Mouse (Mus musculus) midbrain, embryonic 16.5 days (tissue): Measurements from ENCODE around the gene Cc2d2a. TPM values are rescaled to one million over a fixed set of nuclear protein-coding genes. Genes with fewer than 3 reads are reported as not detected.

ENCODE experiments used
- ATAC-seq: fragments of 200-750 bp; cut with Nextera tagmentation; 2 replicates; pipeline ENCODE4 v1.8.0; 2017; ENCODE audit warnings: moderate TSS enrichment
- H3K27ac ChIP-seq: fragments of 300-500 bp; sonication (generic); 2 replicates; pipeline ENCODE4 v1.5.1; 2014; ENCODE audit warnings: mild to moderate bottlenecking, low read length, mixed read lengths
- H3K27me3 ChIP-seq: fragments of 300-500 bp; sonication (generic); 2 replicates; pipeline ENCODE4 v1.6.1; 2014; ENCODE audit warnings: low read depth, low read length, mixed read lengths; ENCODE audit not compliant: control insufficient read depth, insufficient read depth
- H3K36me3 ChIP-seq: fragments of 300-500 bp; sonication (generic); 2 replicates; pipeline ENCODE4 v1.6.1; 2014; ENCODE audit warnings: mild to moderate bottlenecking, low read length, moderate library complexity, mixed read lengths; ENCODE audit not compliant: control insufficient read depth, insufficient read depth
- H3K4me1 ChIP-seq: fragments of 300-500 bp; sonication (generic); 2 replicates; pipeline ENCODE4 v1.6.1; 2014; ENCODE audit warnings: mild to moderate bottlenecking, low read length, mixed read lengths; ENCODE audit not compliant: control insufficient read depth, insufficient read depth
- H3K4me2 ChIP-seq: fragments of 300-500 bp; sonication (generic); 2 replicates; pipeline ENCODE4 v1.6.1; 2014; ENCODE audit warnings: mild to moderate bottlenecking, low read length, mixed read lengths
- H3K4me3 ChIP-seq: fragments of 300-500 bp; sonication (generic); 2 replicates; pipeline ENCODE4 v1.5.1; 2014; ENCODE audit warnings: low read depth, mild to moderate bottlenecking, low read length, moderate library complexity, mixed read lengths
- H3K9ac ChIP-seq: fragments of 300-500 bp; sonication (generic); 2 replicates; pipeline ENCODE4 v1.6.1; 2014; ENCODE audit warnings: low read depth, low read length, mixed read lengths
- H3K9me3 ChIP-seq: fragments of 300-500 bp; sonication (generic); replicated peaks from 2 replicates; pipeline ENCODE4 v1.6.1; 2014; ENCODE audit warnings: mild to moderate bottlenecking, low read length, mixed read lengths; ENCODE audit not compliant: control insufficient read depth, poor library complexity, severe bottlenecking
- WGBS: fragments of 180-500 bp; shearing (Covaris S2); extraction: QIAGEN DNeasy Blood & Tissue Kit; methylation state at CpG from one replicate; pipeline ENCODE4 v1.1.7; 2014; 5-methylcytosine and 5-hydroxymethylcytosine counted together
- polyA plus RNA-seq: library from polyadenylated mRNA; unstranded; fragments of >200 nt; fragmentation: Nextera tagmentation; extraction: Ambion mirVana; gene quantifications from 2 replicates; pipeline ENCODE4 v1.2.1, GENCODE M21; 2015

The Cc2d2a gene
- 7.1 and 9.4 TPM in 2 replicates for polyA plus RNA-seq

DNA sequence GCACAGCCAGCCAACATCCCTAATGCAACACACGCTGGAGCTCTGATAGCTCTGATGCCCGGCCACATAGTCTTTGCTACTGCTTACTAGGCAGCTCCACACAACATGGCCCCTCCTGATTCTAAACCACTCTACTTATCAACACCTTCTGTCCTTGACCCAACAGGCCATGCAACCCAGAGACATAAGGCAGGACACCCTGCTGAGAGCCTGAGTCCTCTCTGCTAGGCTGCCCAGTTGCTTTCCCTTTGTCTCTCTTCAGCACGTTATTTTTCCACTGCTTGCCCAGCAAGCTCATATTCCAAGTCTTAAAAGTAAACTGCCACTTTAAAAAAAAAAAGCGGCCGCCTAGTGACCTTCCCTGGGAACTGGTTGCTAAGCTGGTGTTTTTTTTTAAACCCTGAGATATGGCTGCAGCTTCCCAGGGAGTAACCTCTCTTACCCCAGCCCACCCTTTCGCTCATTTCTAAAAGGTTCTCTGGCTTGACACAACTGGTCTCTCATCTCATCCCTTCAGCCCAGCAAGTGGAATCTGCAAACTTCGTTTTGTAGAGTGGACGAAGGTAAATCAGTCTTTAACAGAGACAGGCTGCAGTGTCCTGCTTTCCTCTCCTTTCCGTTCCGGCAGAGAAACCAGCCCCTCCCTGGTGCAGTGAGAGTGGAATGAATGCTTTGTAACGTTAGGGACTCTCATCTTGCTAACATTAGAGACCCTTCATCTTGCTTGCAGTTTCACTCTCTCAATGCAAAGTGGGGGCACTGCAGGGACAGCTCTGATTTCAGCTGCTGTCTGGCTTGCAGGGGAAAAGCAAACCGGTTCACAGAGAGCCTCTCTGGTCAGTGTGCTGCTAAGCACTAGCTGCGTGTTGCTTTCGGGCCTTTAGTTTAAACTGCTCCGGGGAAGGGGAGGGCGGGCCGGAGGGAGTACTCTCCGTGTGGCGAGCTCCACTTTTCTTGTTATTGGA, at the start of gene Cc2d2a:
TSS of gene Cc2d2a (plus strand) at position 350 of the 965 bp plus-strand sequence.
- Histone ChIP-seq H3K4me3 (peak within 1 kb of the TSS; percentile 37), H3K27me3 (no peaks in the 10 kb centered on the region), H3K36me3 (no peaks in the 10 kb centered on the region), H3K4me2 (peak within 1 kb of the TSS; percentile 64), H3K4me1 (peaks cover 23% of the 10 kb centered on the region), H3K27ac (peak within 1 kb of the TSS; percentile 82), H3K9me3 (no peaks in the 10 kb centered on the region), H3K9ac (peak within 1 kb of the TSS; percentile 64)
- 3% methylated on average over 19 of the region's 19 CpGs for WGBS
- ATAC-seq: peak; percentile 85

DNA sequence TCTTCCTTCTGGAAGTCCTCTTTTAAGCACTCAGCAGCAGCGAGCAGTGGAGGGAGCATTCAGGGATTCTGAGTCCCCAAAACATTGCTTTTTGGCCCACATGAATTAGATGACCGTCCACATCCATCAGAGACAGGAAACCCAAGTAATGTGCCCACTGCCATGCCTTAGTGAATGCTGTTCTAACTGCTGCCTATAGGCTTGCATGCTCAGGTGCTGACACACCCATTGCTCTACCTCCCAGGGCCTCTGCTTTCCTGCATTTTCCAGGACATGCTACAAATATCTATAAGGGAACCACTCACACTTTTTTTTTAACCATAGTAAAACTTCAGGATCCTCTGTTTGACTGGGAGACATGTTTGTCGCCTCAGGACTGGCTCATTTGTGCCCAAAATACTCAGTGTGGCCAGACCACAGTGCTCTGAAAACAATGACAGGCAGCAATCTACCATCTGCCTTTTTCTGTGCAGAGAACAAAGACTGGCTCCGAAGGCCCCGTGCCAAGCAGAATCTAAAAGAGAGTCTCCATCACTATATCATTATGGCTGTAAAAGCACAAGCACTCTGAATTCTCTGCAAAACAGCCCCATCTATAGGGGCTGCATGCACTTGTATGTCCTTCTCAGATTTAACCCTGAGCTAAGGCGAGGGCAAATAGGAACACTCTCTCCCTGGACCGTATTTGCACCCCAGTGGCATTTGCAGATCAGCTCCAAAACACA, 40.4 kb upstream of the Cc2d2a start:
- Histone ChIP-seq H3K27ac (0 out of 2 replicates have a peak overlapping the region, but pooled peaks have one; percentile 22), H3K4me1 (peaks cover 5% of the 10 kb centered on the region; the same call in 1 of the 2 replicates), H3K9ac (no peak overlapping the region), H3K9me3 (no peaks in the 10 kb centered on the region), H3K4me2 (no peak overlapping the region), H3K4me3 (no peak overlapping the region), H3K27me3 (no peaks in the 10 kb centered on the region), H3K36me3 (no peaks in the 10 kb centered on the region)
- ATAC-seq: 0 out of 2 replicates have a peak, but pooled peaks have one; percentile 42
- WGBS: 59% methylated on average over 7 of the region's 7 CpGs

DNA sequence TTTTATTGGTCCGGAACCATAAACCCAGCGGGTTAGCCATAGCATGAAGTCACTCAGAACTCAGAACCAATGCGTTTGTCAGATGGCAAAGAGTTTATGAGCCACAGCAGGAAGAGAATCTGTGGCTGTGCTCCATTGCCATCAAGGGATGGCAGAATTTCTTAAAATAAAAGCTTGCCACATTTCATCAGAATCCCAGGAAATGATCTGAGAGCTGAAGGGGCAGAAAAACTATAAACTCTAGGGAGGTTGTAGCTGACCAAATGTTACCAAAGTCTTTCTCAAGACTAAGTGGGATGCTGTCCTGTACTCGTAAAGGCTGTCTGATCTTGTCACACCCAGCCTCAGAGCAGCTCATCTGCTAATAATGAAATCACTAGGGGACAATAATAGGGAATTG, 36.7 kb upstream of the Cc2d2a start:
- no peak for ATAC-seq
- Histone ChIP-seq H3K27ac (no peak overlapping the region), H3K9ac (no peak overlapping the region), H3K27me3 (no peaks in the 10 kb centered on the region), H3K4me2 (no peak overlapping the region), H3K4me3 (no peak overlapping the region), H3K9me3 (no peaks in the 10 kb centered on the region), H3K36me3 (no peaks in the 10 kb centered on the region), H3K4me1 (peaks cover 5% of the 10 kb centered on the region; the same call in 1 of the 2 replicates)
- WGBS: 80% methylated on average over 4 of the region's 4 CpGs

DNA sequence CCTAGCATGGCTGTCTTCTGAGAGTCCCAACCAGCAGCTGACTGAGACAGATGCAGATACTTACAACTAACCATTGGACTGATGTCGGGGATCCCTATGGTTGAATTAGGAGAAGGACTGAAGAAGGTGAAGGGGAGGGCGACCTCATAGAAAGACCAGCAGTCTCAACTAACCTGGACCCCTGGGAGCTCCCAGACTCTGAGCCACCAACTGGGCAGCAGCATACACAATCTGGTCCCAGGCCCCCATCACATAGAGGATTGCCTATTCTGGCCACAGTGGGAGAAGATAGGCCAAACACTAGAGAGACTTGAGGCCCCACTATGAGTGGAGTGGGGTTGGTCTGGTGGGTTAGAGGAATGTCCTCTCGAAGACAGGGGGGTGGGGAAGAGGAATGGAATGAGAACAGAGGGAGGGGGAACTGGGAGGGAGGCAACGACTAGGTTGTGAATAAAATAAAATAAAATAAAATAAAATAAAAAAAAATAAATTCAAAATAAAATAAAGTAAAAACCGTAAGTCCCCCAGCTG, 28.0 kb upstream of the Cc2d2a start:
- Histone ChIP-seq H3K9ac (no peak overlapping the region), H3K4me2 (no peak overlapping the region), H3K27ac (no peak overlapping the region), H3K27me3 (no peaks in the 10 kb centered on the region), H3K36me3 (no peaks in the 10 kb centered on the region), H3K4me1 (no peaks in the 10 kb centered on the region), H3K9me3 (no peaks in the 10 kb centered on the region), H3K4me3 (no peak overlapping the region)
- WGBS: 90% methylated on average over 5 of the region's 5 CpGs
- peak; percentile 60 for ATAC-seq

DNA sequence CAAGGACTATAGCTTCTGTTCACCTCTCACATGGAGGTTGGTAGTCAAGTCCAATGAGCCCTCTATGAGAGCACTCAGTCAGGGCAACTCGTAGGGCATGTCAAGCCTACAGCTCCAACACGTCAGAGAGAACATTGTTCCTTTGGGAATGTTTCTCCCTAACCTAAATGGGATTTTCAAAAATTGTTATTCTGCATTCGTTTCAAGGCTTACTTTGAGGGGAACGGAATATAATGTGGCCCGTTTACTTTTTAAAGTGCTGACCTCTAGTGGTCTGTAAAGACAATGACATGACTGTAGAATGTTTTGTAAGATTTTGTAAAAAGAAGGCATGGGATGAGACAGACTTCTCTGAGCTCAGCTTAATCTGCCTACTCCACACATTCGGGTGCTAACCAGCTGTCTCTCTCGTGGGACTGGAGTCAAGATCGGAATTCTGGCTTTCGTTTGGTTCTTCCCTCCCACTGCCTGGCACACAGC, 27.5 kb upstream of the Cc2d2a start:
- no peaks in the 10 kb centered on the region for H3K36me3 ChIP-seq
- WGBS: 28% methylated on average over 9 of the region's 9 CpGs
- H3K4me3 ChIP-seq: no peak overlapping the region
- H3K27me3 ChIP-seq: no peaks in the 10 kb centered on the region
- ATAC-seq: peak; percentile 86
- no peaks in the 10 kb centered on the region for H3K4me1 ChIP-seq
- H3K4me2 ChIP-seq: no peak overlapping the region
- H3K27ac ChIP-seq: no peak overlapping the region
- no peak overlapping the region for H3K9ac ChIP-seq
- H3K9me3 ChIP-seq: no peaks in the 10 kb centered on the region

DNA sequence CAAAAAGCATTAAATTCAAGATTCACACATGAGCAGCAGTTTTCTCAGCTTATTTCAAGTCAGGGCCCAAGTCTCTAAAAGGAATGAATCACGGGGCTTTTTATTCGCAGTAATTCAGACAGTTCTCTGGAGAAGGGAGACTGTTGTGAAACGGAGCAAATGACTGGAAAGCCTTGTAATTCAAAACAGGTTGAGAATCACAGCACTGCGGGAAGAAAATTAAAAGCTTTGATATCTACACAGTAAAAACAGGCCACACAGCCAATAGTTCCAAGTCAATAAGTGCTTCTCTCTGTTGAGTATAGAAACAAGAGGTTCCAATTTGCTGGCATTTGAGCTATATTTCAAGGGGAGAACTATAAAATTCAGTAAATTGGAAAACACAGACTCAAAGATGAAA, 17.1 kb upstream of the Cc2d2a start:
- no peak for ATAC-seq
- H3K9ac ChIP-seq: no peak overlapping the region
- no peaks in the 10 kb centered on the region for H3K4me1 ChIP-seq
- H3K4me2 ChIP-seq: no peak overlapping the region
- H3K4me3 ChIP-seq: no peak overlapping the region
- H3K27ac ChIP-seq: no peak overlapping the region
- no peaks in the 10 kb centered on the region for H3K27me3 ChIP-seq
- 45% methylated on average over 4 of the region's 4 CpGs for WGBS
- H3K9me3 ChIP-seq: no peaks in the 10 kb centered on the region
- no peaks in the 10 kb centered on the region for H3K36me3 ChIP-seq

DNA sequence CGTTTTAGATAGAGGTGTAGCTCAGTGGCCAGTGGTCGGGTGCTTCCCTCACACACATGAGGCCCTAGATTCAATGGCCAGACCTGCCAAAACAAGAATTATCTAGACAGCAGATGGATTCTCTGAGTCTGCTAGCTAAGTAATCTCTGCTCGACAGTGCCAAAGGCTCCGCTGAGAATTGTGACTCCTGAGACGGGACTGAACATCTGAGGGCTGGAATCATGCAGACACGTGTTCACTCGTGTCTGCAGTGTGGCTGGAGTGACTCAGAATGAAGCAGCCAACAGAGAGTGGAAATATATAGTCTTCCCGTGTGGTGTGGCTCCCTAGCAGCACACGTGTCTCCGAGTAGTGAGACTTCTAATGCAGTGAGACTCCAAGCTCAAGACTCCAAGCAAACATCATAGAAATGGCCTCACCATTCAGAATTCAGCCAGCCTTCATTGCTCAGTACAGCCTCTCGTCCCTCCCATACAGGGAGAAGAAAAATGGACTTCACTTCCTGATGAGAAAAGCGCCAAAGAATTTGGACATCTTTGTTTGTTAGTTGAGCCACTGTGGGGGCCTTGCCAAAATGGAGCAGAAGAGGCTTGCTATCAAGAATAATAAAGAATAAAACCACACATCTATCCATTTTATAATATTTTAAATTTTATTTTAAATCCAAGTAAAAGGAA, 14.9 kb upstream of the Cc2d2a start:
- Histone ChIP-seq H3K27me3 (no peaks in the 10 kb centered on the region), H3K36me3 (no peaks in the 10 kb centered on the region), H3K27ac (no peak overlapping the region), H3K4me1 (no peaks in the 10 kb centered on the region), H3K9ac (no peak overlapping the region), H3K4me3 (no peak overlapping the region), H3K4me2 (no peak overlapping the region), H3K9me3 (no peaks in the 10 kb centered on the region)
- no peak for ATAC-seq
- 82% methylated on average over 12 of the region's 12 CpGs for WGBS

DNA sequence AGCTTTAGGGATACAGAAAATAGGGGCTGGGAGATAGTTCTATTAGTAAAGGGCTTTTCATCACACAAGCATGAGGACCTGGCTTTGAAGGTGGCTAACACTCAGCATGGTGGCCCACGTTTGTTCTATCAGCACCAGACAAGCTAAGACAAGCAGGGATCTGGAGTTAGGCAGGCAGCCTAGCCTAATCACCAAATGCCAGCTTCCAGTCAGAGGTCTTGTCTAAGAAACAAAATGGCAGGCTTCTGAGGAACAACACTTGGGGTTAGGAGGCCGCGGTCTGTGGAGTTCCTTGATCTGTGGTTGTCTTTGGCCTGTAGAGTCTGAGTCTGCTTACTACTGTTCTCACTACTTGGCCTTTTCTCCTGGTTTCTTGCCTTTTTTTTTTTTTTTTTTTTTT, 648 bp upstream of the Cc2d2a start:
- Histone ChIP-seq H3K9ac (no peak overlapping the region), H3K9me3 (no peaks in the 10 kb centered on the region), H3K4me3 (no peak overlapping the region), H3K36me3 (no peaks in the 10 kb centered on the region), H3K27ac (peak overlapping the region; percentile 82), H3K4me1 (peaks cover 23% of the 10 kb centered on the region), H3K27me3 (no peaks in the 10 kb centered on the region), H3K4me2 (peak overlapping the region; percentile 64; the same call in 1 of the 2 replicates)
- no peak for ATAC-seq
- WGBS: 91% methylated on average over 3 of the region's 3 CpGs
